Mouse (Mus musculus): Measurements from ENCODE around the gene Cmbl. TPM values are rescaled to one million over a fixed set of nuclear protein-coding genes. Genes with fewer than 3 reads are reported as not detected.

Cmbl gene
- polyA plus RNA-seq, 1 experiment from 2014 or later: 9.2 TPM

GRCm38 (mm10) chr15:31532331-31533021 is 32.7 kb upstream of the Cmbl start:
- H3K36me3 ChIP-seq: peaks cover under 1% of the 10 kb centered on the region
- H3K4me2 ChIP-seq: peak overlapping the region; percentile 81
- H3K27ac ChIP-seq (replicated peaks): no peak overlapping the region
- no peak overlapping the region for H3K9ac ChIP-seq
- peak overlapping the region; percentile 95; the same call in 1 of the 2 replicates for H3K4me3 ChIP-seq
- peaks cover 38% of the 10 kb centered on the region for H3K4me1 ChIP-seq
- no peaks in the 10 kb centered on the region for H3K9me3 ChIP-seq
- no peak for ATAC-seq (ENCODE audit: extremely low read depth, insufficient number of reproducible peaks, low FRiP score, low TSS enrichment)
- H3K27me3 ChIP-seq (replicated peaks): no peaks in the 10 kb centered on the region; the same call in 1 of the 2 replicates
- 89% methylated on average over 2 of the region's 2 CpGs for WGBS

GRCm38 (mm10) chr15:31533529-31533928 is 31.7 kb upstream of the Cmbl start:
- ATAC-seq (ENCODE audit: extremely low read depth, insufficient number of reproducible peaks, low FRiP score, low TSS enrichment): no peak
- Histone ChIP-seq H3K9me3 (no peaks in the 10 kb centered on the region), H3K4me3 (no peak overlapping the region), H3K27ac (replicated peaks) (no peak overlapping the region), H3K4me1 (peaks cover 36% of the 10 kb centered on the region), H3K9ac (no peak overlapping the region), H3K36me3 (no peaks in the 10 kb centered on the region), H3K4me2 (no peak overlapping the region), H3K27me3 (replicated peaks) (no peaks in the 10 kb centered on the region; the same call in 1 of the 2 replicates)
- WGBS: 87% methylated on average over 2 of the region's 2 CpGs

- Histone ChIP-seq H3K27ac (replicated peaks) (no peak overlapping the region), H3K9ac (no peak overlapping the region), H3K36me3 (no peaks in the 10 kb centered on the region), H3K4me2 (no peak overlapping the region), H3K9me3 (no peaks in the 10 kb centered on the region), H3K4me1 (peaks cover 30% of the 10 kb centered on the region), H3K4me3 (no peak overlapping the region), H3K27me3 (replicated peaks) (no peaks in the 10 kb centered on the region; the same call in 1 of the 2 replicates)
- no peak for ATAC-seq (ENCODE audit: extremely low read depth, insufficient number of reproducible peaks, low FRiP score, low TSS enrichment)
- 80% methylated on average over 7 of the region's 7 CpGs for WGBS
Measured at GRCm38 (mm10) chr15:31534421-31535258, 30.5 kb upstream of the Cmbl start.

- H3K4me2 ChIP-seq: no peak overlapping the region
- H3K4me1 ChIP-seq: peaks cover 34% of the 10 kb centered on the region
- H3K27me3 ChIP-seq (replicated peaks): no peaks in the 10 kb centered on the region; the same call in 1 of the 2 replicates
- H3K9ac ChIP-seq: no peak overlapping the region
- no peaks in the 10 kb centered on the region for H3K9me3 ChIP-seq
- H3K36me3 ChIP-seq: no peaks in the 10 kb centered on the region
- WGBS: 32% methylated on average over 8 of the region's 8 CpGs
- H3K27ac ChIP-seq (replicated peaks): no peak overlapping the region; the same call in 1 of the 2 replicates
- no peak overlapping the region for H3K4me3 ChIP-seq
- ATAC-seq (ENCODE audit: extremely low read depth, insufficient number of reproducible peaks, low FRiP score, low TSS enrichment): no peak
Measured at GRCm38 (mm10) chr15:31535259-31535855, 29.8 kb upstream of the Cmbl start.

GRCm38 (mm10) chr15:31536051-31536737 is 29.0 kb upstream of the Cmbl start:
- Histone ChIP-seq H3K27ac (replicated peaks) (no peak overlapping the region), H3K4me1 (peaks cover 39% of the 10 kb centered on the region), H3K4me2 (no peak overlapping the region), H3K9me3 (no peaks in the 10 kb centered on the region), H3K36me3 (no peaks in the 10 kb centered on the region), H3K4me3 (no peak overlapping the region), H3K9ac (no peak overlapping the region), H3K27me3 (replicated peaks) (no peaks in the 10 kb centered on the region; the same call in 1 of the 2 replicates)
- no peak for ATAC-seq (ENCODE audit: extremely low read depth, insufficient number of reproducible peaks, low FRiP score, low TSS enrichment)
- 37% methylated on average over 7 of the region's 7 CpGs for WGBS

- H3K27ac ChIP-seq (replicated peaks): no peak overlapping the region
- no peak overlapping the region for H3K4me3 ChIP-seq
- H3K9me3 ChIP-seq: no peaks in the 10 kb centered on the region
- no peak for ATAC-seq (ENCODE audit: extremely low read depth, insufficient number of reproducible peaks, low FRiP score, low TSS enrichment)
- H3K4me2 ChIP-seq: no peak overlapping the region
- peaks cover 44% of the 10 kb centered on the region for H3K4me1 ChIP-seq
- H3K36me3 ChIP-seq: no peaks in the 10 kb centered on the region
- no peaks in the 10 kb centered on the region; the same call in 1 of the 2 replicates for H3K27me3 ChIP-seq (replicated peaks)
- 80% methylated on average over 2 of the region's 2 CpGs for WGBS
- no peak overlapping the region for H3K9ac ChIP-seq
Measured at GRCm38 (mm10) chr15:31537706-31538105, 27.5 kb upstream of the Cmbl start.

GRCm38 (mm10) chr15:31538346-31538745 is 26.8 kb upstream of the Cmbl start:
- ATAC-seq (ENCODE audit: extremely low read depth, insufficient number of reproducible peaks, low FRiP score, low TSS enrichment): no peak
- H3K27me3 ChIP-seq (replicated peaks): no peaks in the 10 kb centered on the region; the same call in 1 of the 2 replicates
- no peaks in the 10 kb centered on the region for H3K9me3 ChIP-seq
- 81% methylated on average over 3 of the region's 3 CpGs for WGBS
- peaks cover 50% of the 10 kb centered on the region for H3K4me1 ChIP-seq
- no peak overlapping the region for H3K4me3 ChIP-seq
- H3K36me3 ChIP-seq: no peaks in the 10 kb centered on the region
- no peak overlapping the region for H3K4me2 ChIP-seq
- no peak overlapping the region for H3K27ac ChIP-seq (replicated peaks)
- no peak overlapping the region for H3K9ac ChIP-seq

- no peak overlapping the region for H3K9ac ChIP-seq
- H3K27ac ChIP-seq (replicated peaks): peak overlapping the region; percentile 53; the same call in 1 of the 2 replicates
- no peak for ATAC-seq (ENCODE audit: extremely low read depth, insufficient number of reproducible peaks, low FRiP score, low TSS enrichment)
- no peaks in the 10 kb centered on the region for H3K9me3 ChIP-seq
- no peaks in the 10 kb centered on the region for H3K36me3 ChIP-seq
- H3K4me3 ChIP-seq: no peak overlapping the region
- H3K4me1 ChIP-seq: peaks cover 64% of the 10 kb centered on the region
- H3K27me3 ChIP-seq (replicated peaks): no peaks in the 10 kb centered on the region; the same call in 1 of the 2 replicates
- WGBS: 48% methylated on average over 9 of the region's 9 CpGs
- peak overlapping the region; percentile 7; the same call in 1 of the 2 replicates for H3K4me2 ChIP-seq
Measured at GRCm38 (mm10) chr15:31539643-31540512, 25.3 kb upstream of the Cmbl start.

GRCm38 (mm10) chr15:31540513-31540802 is 24.7 kb upstream of the Cmbl start:
- Histone ChIP-seq H3K9ac (no peak overlapping the region), H3K9me3 (no peaks in the 10 kb centered on the region), H3K27me3 (replicated peaks) (no peaks in the 10 kb centered on the region; the same call in 1 of the 2 replicates), H3K27ac (replicated peaks) (no peak overlapping the region), H3K4me2 (peak overlapping the region; percentile 7; the same call in 1 of the 2 replicates), H3K36me3 (no peaks in the 10 kb centered on the region), H3K4me1 (peaks cover 66% of the 10 kb centered on the region), H3K4me3 (no peak overlapping the region)
- ATAC-seq (ENCODE audit: extremely low read depth, insufficient number of reproducible peaks, low FRiP score, low TSS enrichment): no peak
- 48% methylated on average over 1 of the region's 1 CpGs for whole genome bisulfite sequencing
